Mouse (Mus musculus) midbrain, embryonic 15.5 days (tissue): ENCODE results near the gene Dffb. TPM values are rescaled to one million over a fixed set of nuclear protein-coding genes. Genes with fewer than 3 reads are reported as not detected.

Source experiments
- ATAC-seq: fragments of 200-750 bp; cut with Nextera tagmentation; replicated peaks from 2 replicates; pipeline ENCODE4 v1.8.0; 2017; ENCODE audit warnings: moderate TSS enrichment
- H3K27ac ChIP-seq: fragments of 300-500 bp; sonication (generic); 2 replicates; pipeline ENCODE4 v1.5.1; 2015; ENCODE audit warnings: mild to moderate bottlenecking, inconsistent platforms
- H3K27me3 ChIP-seq: fragments of 300-500 bp; sonication (generic); replicated peaks from 2 replicates; pipeline ENCODE4 v1.6.1; 2015; ENCODE audit warnings: inconsistent platforms
- H3K36me3 ChIP-seq: fragments of 300-500 bp; sonication (generic); replicated peaks from 2 replicates; pipeline ENCODE4 v1.6.1; 2015; ENCODE audit warnings: inconsistent platforms
- H3K4me1 ChIP-seq: fragments of 300-500 bp; sonication (generic); 2 replicates; pipeline ENCODE4 v1.6.1; 2015; ENCODE audit warnings: inconsistent platforms
- H3K4me2 ChIP-seq: fragments of 300-500 bp; sonication (generic); 2 replicates; pipeline ENCODE4 v1.6.1; 2015; ENCODE audit warnings: inconsistent platforms, mild to moderate bottlenecking, moderate library complexity
- H3K4me3 ChIP-seq: fragments of 300-500 bp; sonication (generic); 2 replicates; pipeline ENCODE4 v1.5.1; 2015; ENCODE audit warnings: mild to moderate bottlenecking, inconsistent platforms
- H3K9ac ChIP-seq: fragments of 300-500 bp; sonication (generic); 2 replicates; pipeline ENCODE4 v1.6.1; 2015; ENCODE audit warnings: mild to moderate bottlenecking, inconsistent platforms
- H3K9me3 ChIP-seq: fragments of 300-500 bp; sonication (generic); 2 replicates; pipeline ENCODE4 v1.6.1; 2016; ENCODE audit warnings: inconsistent platforms
- WGBS: fragments of 180-500 bp; shearing (Covaris S2); methylation state at CpG from one replicate; pipeline ENCODE4 v1.1.7; 2015; ENCODE audit warnings: mixed read lengths; 5-methylcytosine and 5-hydroxymethylcytosine counted together
- polyA plus RNA-seq: library from polyadenylated mRNA; unstranded; fragments of >200 nt; fragmentation: Nextera tagmentation; extraction: Ambion mirVana; gene quantifications from 2 replicates; pipeline ENCODE4 v1.2.1, GENCODE M21; 2015

Dffb gene
- polyA plus RNA-seq, 1 experiment from 2014 or later, result 11.5 TPM

- H3K4me1 ChIP-seq, result peaks cover 21% of the 10 kb centered on the region
- H3K4me3 ChIP-seq, result no peak overlapping the region
- no peaks in the 10 kb centered on the region for H3K9me3 ChIP-seq
- H3K27me3 ChIP-seq, result peaks cover 4% of the 10 kb centered on the region
- H3K9ac ChIP-seq, result no peak overlapping the region
- no peak overlapping the region for H3K4me2 ChIP-seq
- ATAC-seq, result 0 out of 2 replicates have a peak, but pooled peaks have one; percentile 52
- peak overlapping the region; percentile 48 for H3K27ac ChIP-seq
- WGBS, result 34% methylated on average over 9 of the region's 9 CpGs
- H3K36me3 ChIP-seq, result no peaks in the 10 kb centered on the region
Measured at GRCm38 (mm10) chr4:153920517-153921233, 54.3 kb downstream of the Dffb start.

GRCm38 (mm10) chr4:153917773-153918500 is 57.0 kb downstream of the Dffb start:
- Histone ChIP-seq H3K27me3 (no peaks in the 10 kb centered on the region), H3K4me1 (peaks cover 21% of the 10 kb centered on the region), H3K36me3 (no peaks in the 10 kb centered on the region), H3K9me3 (no peaks in the 10 kb centered on the region), H3K27ac (peak overlapping the region; percentile 58), H3K4me3 (no peak overlapping the region), H3K4me2 (no peak overlapping the region), H3K9ac (0 out of 2 replicates have a peak overlapping the region, but pooled peaks have one; percentile 6)
- no peak for ATAC-seq
- 42% methylated on average over 8 of the region's 8 CpGs for WGBS

Other genes starting within 250 kb of the Dffb start
- 58.4 and 58.8 TPM in 2 replicates for gene A430005L14Rik, start 17.9 kb downstream of the Dffb start, polyA plus RNA-seq
- gene Cep104, start 68 bp upstream of the Dffb start, polyA plus RNA-seq, result 21.0 and 21.9 TPM in 2 replicates
- 23.1 and 25.6 TPM in 2 replicates for gene Lrrc47, start 36.6 kb upstream of the Dffb start, polyA plus RNA-seq
- gene Smim1, start 51.1 kb upstream of the Dffb start, polyA plus RNA-seq, result 8.2 and 11.5 TPM in 2 replicates
- gene Ccdc27, start 67.6 kb upstream of the Dffb start, polyA plus RNA-seq, result not detected in 2 replicates
- 1.2 and 1.5 TPM in 2 replicates for gene Trp73, start 165.1 kb upstream of the Dffb start, polyA plus RNA-seq
- 46.6 and 53.9 TPM in 2 replicates for gene Wrap73, start 167.2 kb upstream of the Dffb start, polyA plus RNA-seq
- 206 and 225 TPM in 2 replicates for gene Tprgl, start 185.5 kb upstream of the Dffb start, polyA plus RNA-seq
- 9.4 and 9.5 TPM in 2 replicates for gene Megf6, start 195.6 kb upstream of the Dffb start, polyA plus RNA-seq